Mouse (Mus musculus): Measurements from ENCODE around the gene Gm20388.

DNA sequence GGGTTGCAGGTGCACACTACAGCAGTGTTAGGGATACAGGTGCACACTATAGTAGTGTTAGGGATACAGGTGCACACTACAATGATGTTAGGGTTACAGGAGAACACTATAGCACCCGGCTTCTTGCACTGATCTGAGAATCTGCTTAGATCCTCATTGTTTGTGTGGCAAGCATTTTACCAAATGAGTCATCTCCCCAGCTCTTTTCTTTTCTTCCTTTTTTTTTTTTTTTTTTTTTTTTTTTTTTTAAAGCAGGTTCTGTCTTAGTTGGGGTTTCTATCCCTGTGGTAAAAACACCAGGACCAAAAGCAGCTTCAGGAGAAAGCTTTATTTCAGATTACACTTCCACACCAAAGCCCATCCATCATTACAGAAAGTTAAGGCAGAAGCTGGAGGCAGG is 3893.0 kb downstream of the Gm20388 start:
- no peak for TF ChIP-seq CHD2 (IDR thresholded peaks at IDR 0.05; ENCODE audit: low read depth, low read length)
- no peak for TF ChIP-seq MAFK (IDR thresholded peaks at IDR 0.05; ENCODE audit: insufficient read depth, low read depth, low read length)
